Mouse (Mus musculus) embryonic facial prominence, embryonic 11.5 days (tissue): Measurements from ENCODE around the gene Ankmy2. TPM values are rescaled to one million over a fixed set of nuclear protein-coding genes. Genes with fewer than 3 reads are reported as not detected.

Experiments
- ATAC-seq: fragments of 200-750 bp; cut with Nextera tagmentation; replicated peaks from 2 replicates; pipeline ENCODE4 v1.8.0; 2017; ENCODE audit warnings: low read depth; ENCODE audit not compliant: insufficient number of reproducible peaks, low FRiP score, low TSS enrichment
- DNase-seq: peaks from one replicate; pipeline ENCODE4 v3.0.0-alpha.2; 2015; ENCODE audit warnings: low spot score
- H3K27ac ChIP-seq: fragments of 300-500 bp; sonication (generic); replicated peaks from 2 replicates; pipeline ENCODE4 v1.5.1; 2014; ENCODE audit warnings: mild to moderate bottlenecking, low read depth, low read length, control low read depth
- H3K27me3 ChIP-seq: fragments of 300-500 bp; sonication (generic); 2 replicates; pipeline ENCODE4 v1.6.1; 2014; ENCODE audit warnings: mild to moderate bottlenecking, low read length, moderate library complexity, mixed read lengths; ENCODE audit not compliant: control insufficient read depth, insufficient read depth
- H3K36me3 ChIP-seq: fragments of 300-500 bp; sonication (generic); replicated peaks from 2 replicates; pipeline ENCODE4 v1.6.1; 2014; ENCODE audit warnings: low read depth, mild to moderate bottlenecking, low read length, moderate library complexity, mixed read lengths; ENCODE audit not compliant: control insufficient read depth, insufficient read depth
- H3K4me1 ChIP-seq: fragments of 300-500 bp; sonication (generic); 2 replicates; pipeline ENCODE4 v1.6.1; 2014; ENCODE audit warnings: low read length, mixed read lengths; ENCODE audit not compliant: control insufficient read depth, insufficient read depth
- H3K4me2 ChIP-seq: fragments of 300-500 bp; sonication (generic); 2 replicates; pipeline ENCODE4 v1.6.1; 2014; ENCODE audit warnings: low read depth, mild to moderate bottlenecking, control low read depth, low read length, moderate library complexity
- H3K4me3 ChIP-seq: fragments of 300-500 bp; sonication (generic); 2 replicates; pipeline ENCODE4 v1.5.1; 2014; ENCODE audit warnings: low read depth, low read length, control low read depth
- H3K9ac ChIP-seq: fragments of 300-500 bp; sonication (generic); replicated peaks from 2 replicates; pipeline ENCODE4 v1.6.1; 2014; ENCODE audit warnings: mild to moderate bottlenecking, control low read depth, low read length
- H3K9me3 ChIP-seq: fragments of 300-500 bp; sonication (generic); replicated peaks from 2 replicates; pipeline ENCODE4 v1.6.1; 2016; ENCODE audit warnings: mild to moderate bottlenecking, low read length, inconsistent platforms, mixed read lengths; ENCODE audit not compliant: control insufficient read depth
- WGBS: fragments of 180-500 bp; shearing (Covaris S2); extraction: QIAGEN DNeasy Blood & Tissue Kit; methylation state at CpG from one replicate; pipeline ENCODE4 v1.1.7; 2014; 5-methylcytosine and 5-hydroxymethylcytosine counted together
- polyA plus RNA-seq: library from polyadenylated mRNA; unstranded; fragments of >200 nt; fragmentation: Nextera tagmentation; extraction: Ambion mirVana; gene quantifications from 2 replicates; pipeline ENCODE4 v1.2.1, GENCODE M21; 2014

Gene Ankmy2
- polyA plus RNA-seq, 1 experiment from 2014 or later, result 39.6 TPM

- no peak for ATAC-seq
- 92% methylated on average over 5 of the region's 5 CpGs for WGBS
- no peak overlapping the region for H3K4me2 ChIP-seq
- no peaks in the 10 kb centered on the region for H3K9me3 ChIP-seq
- H3K9ac ChIP-seq, result no peak overlapping the region
- H3K4me1 ChIP-seq, result no peaks in the 10 kb centered on the region
- DNase-seq, result no peak
- no peak overlapping the region for H3K27ac ChIP-seq
- H3K27me3 ChIP-seq, result no peaks in the 10 kb centered on the region
- peaks cover 5% of the 10 kb centered on the region for H3K36me3 ChIP-seq
- no peak overlapping the region for H3K4me3 ChIP-seq
These were observed 27.1 kb upstream of the Ankmy2 start for GRCm38 (mm10) chr12:36129826-36130225.

GRCm38 (mm10) chr12:36132254-36132653 lies 24.7 kb upstream of the Ankmy2 start:
- no peak overlapping the region for H3K9ac ChIP-seq
- no peak overlapping the region for H3K4me3 ChIP-seq
- WGBS, result 96% methylated on average over 2 of the region's 2 CpGs
- no peaks in the 10 kb centered on the region for H3K9me3 ChIP-seq
- H3K27ac ChIP-seq, result no peak overlapping the region
- ATAC-seq, result no peak
- no peak overlapping the region for H3K4me2 ChIP-seq
- H3K36me3 ChIP-seq, result peaks cover 5% of the 10 kb centered on the region
- H3K4me1 ChIP-seq, result no peaks in the 10 kb centered on the region
- no peak for DNase-seq
- H3K27me3 ChIP-seq, result no peaks in the 10 kb centered on the region

- H3K9ac ChIP-seq, result no peak overlapping the region
- 91% methylated on average over 3 of the region's 3 CpGs for WGBS
- DNase-seq (no peak), ATAC-seq (no peak)
- H3K36me3 ChIP-seq, result peaks cover 5% of the 10 kb centered on the region
- H3K4me1 ChIP-seq, result no peaks in the 10 kb centered on the region
- H3K4me2 ChIP-seq, result no peak overlapping the region
- no peak overlapping the region for H3K4me3 ChIP-seq
- no peak overlapping the region for H3K27ac ChIP-seq
- no peaks in the 10 kb centered on the region for H3K9me3 ChIP-seq
- no peaks in the 10 kb centered on the region for H3K27me3 ChIP-seq
These were observed 24.2 kb upstream of the Ankmy2 start for GRCm38 (mm10) chr12:36132668-36133067.

- Histone ChIP-seq H3K27ac (no peak overlapping the region), H3K4me2 (no peak overlapping the region), H3K9ac (no peak overlapping the region), H3K36me3 (peaks cover 5% of the 10 kb centered on the region), H3K9me3 (no peaks in the 10 kb centered on the region), H3K27me3 (no peaks in the 10 kb centered on the region), H3K4me1 (no peaks in the 10 kb centered on the region), H3K4me3 (no peak overlapping the region)
- 94% methylated on average over 5 of the region's 5 CpGs for whole genome bisulfite sequencing
- DNase-seq (no peak), ATAC-seq (no peak)
These were observed 23.4 kb upstream of the Ankmy2 start for GRCm38 (mm10) chr12:36133547-36133946.

- Histone ChIP-seq H3K27me3 (no peaks in the 10 kb centered on the region), H3K9ac (no peak overlapping the region), H3K4me2 (no peak overlapping the region), H3K36me3 (peaks cover 4% of the 10 kb centered on the region), H3K9me3 (no peaks in the 10 kb centered on the region), H3K4me3 (no peak overlapping the region), H3K27ac (no peak overlapping the region), H3K4me1 (no peaks in the 10 kb centered on the region)
- no peak for DNase-seq
- WGBS, result 88% methylated on average over 5 of the region's 5 CpGs
- no peak for ATAC-seq
These were observed 22.8 kb upstream of the Ankmy2 start for GRCm38 (mm10) chr12:36134111-36134510.

GRCm38 (mm10) chr12:36135409-36135808 lies 21.5 kb upstream of the Ankmy2 start:
- H3K4me2 ChIP-seq, result no peak overlapping the region
- no peaks in the 10 kb centered on the region; the same call in 1 of the 2 replicates for H3K36me3 ChIP-seq
- no peak overlapping the region for H3K9ac ChIP-seq
- WGBS, result 93% methylated on average over 3 of the region's 3 CpGs
- DNase-seq, result no peak
- H3K27ac ChIP-seq, result no peak overlapping the region
- no peaks in the 10 kb centered on the region for H3K9me3 ChIP-seq
- no peak for ATAC-seq
- H3K4me3 ChIP-seq, result no peak overlapping the region
- no peaks in the 10 kb centered on the region for H3K27me3 ChIP-seq
- no peaks in the 10 kb centered on the region for H3K4me1 ChIP-seq

GRCm38 (mm10) chr12:36136285-36136684 lies 20.6 kb upstream of the Ankmy2 start:
- H3K27me3 ChIP-seq, result no peaks in the 10 kb centered on the region
- 96% methylated on average over 8 of the region's 8 CpGs for WGBS

GRCm38 (mm10) chr12:36137192-36137591 lies 19.7 kb upstream of the Ankmy2 start:
- no peaks in the 10 kb centered on the region for H3K4me1 ChIP-seq
- no peaks in the 10 kb centered on the region for H3K27me3 ChIP-seq
- ATAC-seq (no peak), DNase-seq (no peak)
- H3K4me2 ChIP-seq, result no peak overlapping the region
- 90% methylated on average over 4 of the region's 4 CpGs for WGBS
- no peak overlapping the region for H3K27ac ChIP-seq
- no peak overlapping the region for H3K9ac ChIP-seq
- no peaks in the 10 kb centered on the region for H3K36me3 ChIP-seq
- no peak overlapping the region for H3K4me3 ChIP-seq
- no peaks in the 10 kb centered on the region for H3K9me3 ChIP-seq

More at GRCm38 (mm10) chr12:36136285-36136684, 20.6 kb upstream of the Ankmy2 start:
- H3K4me2 ChIP-seq, result no peak overlapping the region
- H3K36me3 ChIP-seq, result no peaks in the 10 kb centered on the region; the same call in 1 of the 2 replicates
- DNase-seq (no peak), ATAC-seq (no peak)
- H3K9ac ChIP-seq, result no peak overlapping the region
- no peak overlapping the region for H3K4me3 ChIP-seq
- H3K9me3 ChIP-seq, result no peaks in the 10 kb centered on the region
- H3K4me1 ChIP-seq, result no peaks in the 10 kb centered on the region
- H3K27ac ChIP-seq, result no peak overlapping the region
